Mouse (Mus musculus) left cerebral cortex, adult 18-20 months (tissue): Measurements from ENCODE around the gene Gpr84. TPM values are rescaled to one million over a fixed set of nuclear protein-coding genes. Genes with fewer than 3 reads are reported as not detected.

ENCODE experiments used
- DNase-seq, 2 experiments: peaks; one replicate each; pipeline ENCODE4 v3.0.0; 2021 to 2022; ENCODE audit warnings: low spot score in 2 of 2, mixed read lengths in 1 of 2
- long read RNA-seq, 2 experiments: library from polyadenylated mRNA; stranded (forward); transcript quantifications; one replicate each; pipeline ENCODE4 v2.0.0; 2021
- total RNA-seq, 2 experiments: library from RNA; stranded (reverse); gene quantifications; 2 replicates each; pipeline ENCODE4 v1.2.3; 2021

Gene Gpr84
- 1 to 10 TPM in 1 of 2 experiments, under 1 TPM in 1; 0.42 to 1.0 TPM for total RNA-seq
- long read RNA-seq, experiment 1, partial matches to known transcripts = 0 of 1 reads
- long read RNA-seq, experiment 1, other reads (novel, unspliced or antisense) = 0 of 1 reads
- long read RNA-seq, experiment 2 = 0 reads

- no peak for DNase-seq
Measured at GRCm38 (mm10) chr15:103310365-103310910, at the start of gene Gpr84. Gpr84 (minus strand) TSS chr15:103310612.

DNA sequence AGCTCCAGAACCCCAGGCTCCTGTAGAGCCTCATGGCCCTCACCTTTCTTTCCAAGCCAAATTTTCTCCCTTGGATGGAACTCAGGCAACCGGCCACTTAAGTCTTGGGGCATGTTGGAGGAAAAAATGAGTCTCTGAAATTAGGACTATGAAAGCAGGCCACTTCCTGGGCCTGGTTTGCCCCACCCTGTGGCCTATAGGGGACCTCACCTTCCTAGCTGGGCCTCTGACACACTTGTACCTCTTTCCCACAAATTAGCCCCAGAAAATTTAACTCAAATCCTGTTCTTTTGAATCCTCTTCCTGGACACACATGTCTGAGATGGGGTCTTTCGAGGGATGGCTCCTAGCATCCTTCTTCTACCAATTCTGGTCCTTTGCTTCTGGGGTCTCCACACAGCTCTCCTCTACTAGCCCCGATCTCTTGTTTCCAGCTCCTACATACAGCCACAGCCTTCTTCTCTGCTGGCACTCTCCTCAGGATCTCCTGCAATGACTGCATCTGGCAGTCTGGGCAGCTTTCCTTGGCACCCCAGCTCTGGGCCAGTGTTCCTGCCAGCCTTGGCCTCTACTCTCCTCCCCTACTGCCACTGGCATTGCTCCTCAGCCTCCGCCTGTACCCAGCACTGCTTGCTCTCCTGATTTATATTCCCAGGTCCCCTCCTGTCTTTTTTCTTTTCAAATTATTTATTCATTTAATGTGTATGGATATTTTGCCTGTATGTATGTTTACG is 49.6 kb upstream of the Gpr84 start:
- DNase-seq = no peak

DNA sequence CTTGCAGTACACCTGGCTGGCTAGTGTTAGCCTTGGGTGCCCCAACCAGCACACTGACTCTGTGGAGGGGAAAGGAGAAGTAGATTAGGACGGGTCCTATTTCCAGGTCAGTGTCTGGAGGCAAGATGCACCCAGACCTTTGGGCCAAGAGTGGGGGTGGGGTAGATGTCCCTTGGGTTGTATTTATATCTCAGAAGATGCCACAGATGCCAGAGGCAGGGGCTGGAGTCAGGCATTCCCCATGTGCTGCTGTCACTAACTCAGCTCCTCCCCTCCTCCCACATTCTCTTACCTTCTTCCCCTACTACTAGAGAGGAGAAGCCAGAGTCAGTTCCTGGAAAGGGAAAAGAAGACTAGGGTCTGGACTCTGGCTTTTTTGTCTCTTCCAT is 48.7 kb upstream of the Gpr84 start:
- no peak for DNase-seq

DNA sequence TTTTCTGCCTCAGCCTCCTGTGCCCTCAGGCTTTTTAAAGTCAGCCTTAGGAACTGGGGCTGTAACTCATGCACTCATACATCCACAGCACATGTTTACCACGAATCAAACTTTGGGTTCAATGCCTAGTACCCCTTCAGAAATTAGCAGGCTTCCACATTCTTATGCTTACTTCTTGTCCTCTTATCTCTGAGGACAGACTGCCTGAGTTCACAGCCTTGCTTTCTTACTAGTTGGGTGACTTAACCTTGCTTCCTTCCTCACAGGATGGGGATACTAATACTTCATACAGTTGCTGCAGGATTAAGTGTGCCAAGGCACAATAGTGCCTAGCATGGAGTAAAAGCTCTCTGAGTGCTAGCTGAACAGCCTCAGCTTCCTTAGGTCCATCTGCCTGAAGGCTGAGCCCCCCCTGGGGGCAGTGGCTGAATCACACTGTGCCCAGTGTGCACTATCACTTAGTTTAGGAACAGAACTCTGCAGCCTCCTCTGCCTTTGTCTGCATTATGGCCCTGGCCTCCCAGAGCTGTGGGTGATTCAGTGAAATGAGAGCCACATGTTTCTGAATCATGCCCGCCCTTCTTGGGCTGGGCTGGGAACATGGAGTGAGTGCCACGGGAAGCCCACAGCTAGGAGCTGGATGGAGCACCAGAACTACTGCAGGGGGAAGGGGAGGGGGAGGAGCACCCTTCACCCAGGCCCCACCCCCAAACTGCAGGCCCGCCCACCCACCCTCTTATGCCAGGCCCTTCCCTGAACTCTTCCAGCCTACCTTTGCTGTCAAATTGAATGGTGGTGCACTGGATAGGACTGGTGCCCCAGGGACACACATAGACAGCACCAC is 48.1 kb upstream of the Gpr84 start:
- DNase-seq = no peak

GRCm38 (mm10) chr15:103357817-103358216 is 47.4 kb upstream of the Gpr84 start:
- DNase-seq = no peak

GRCm38 (mm10) chr15:103356130-103356529 is 45.7 kb upstream of the Gpr84 start:
- DNase-seq = no peak

DNA sequence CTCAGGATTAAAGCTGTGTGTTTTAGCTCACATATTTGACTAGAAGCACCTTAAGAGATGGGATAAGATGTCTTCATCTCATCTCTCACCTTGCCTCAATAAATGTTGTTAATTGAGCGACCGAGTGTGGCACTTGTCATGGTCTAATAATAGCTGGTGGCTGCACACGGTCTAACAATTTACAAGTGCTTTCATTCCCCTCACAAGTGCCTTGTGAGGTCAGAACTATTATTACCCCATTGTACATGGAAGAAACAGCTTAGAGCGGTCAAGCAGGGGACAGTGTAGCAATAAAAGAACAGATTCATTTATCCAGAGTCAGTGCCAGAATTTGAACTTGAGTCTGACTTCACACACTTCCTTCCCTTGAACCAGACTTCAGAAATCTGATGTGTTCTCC is 45.0 kb upstream of the Gpr84 start:
- no peak for DNase-seq

GRCm38 (mm10) chr15:103354690-103355089 is 44.3 kb upstream of the Gpr84 start:
- no peak for DNase-seq

DNA sequence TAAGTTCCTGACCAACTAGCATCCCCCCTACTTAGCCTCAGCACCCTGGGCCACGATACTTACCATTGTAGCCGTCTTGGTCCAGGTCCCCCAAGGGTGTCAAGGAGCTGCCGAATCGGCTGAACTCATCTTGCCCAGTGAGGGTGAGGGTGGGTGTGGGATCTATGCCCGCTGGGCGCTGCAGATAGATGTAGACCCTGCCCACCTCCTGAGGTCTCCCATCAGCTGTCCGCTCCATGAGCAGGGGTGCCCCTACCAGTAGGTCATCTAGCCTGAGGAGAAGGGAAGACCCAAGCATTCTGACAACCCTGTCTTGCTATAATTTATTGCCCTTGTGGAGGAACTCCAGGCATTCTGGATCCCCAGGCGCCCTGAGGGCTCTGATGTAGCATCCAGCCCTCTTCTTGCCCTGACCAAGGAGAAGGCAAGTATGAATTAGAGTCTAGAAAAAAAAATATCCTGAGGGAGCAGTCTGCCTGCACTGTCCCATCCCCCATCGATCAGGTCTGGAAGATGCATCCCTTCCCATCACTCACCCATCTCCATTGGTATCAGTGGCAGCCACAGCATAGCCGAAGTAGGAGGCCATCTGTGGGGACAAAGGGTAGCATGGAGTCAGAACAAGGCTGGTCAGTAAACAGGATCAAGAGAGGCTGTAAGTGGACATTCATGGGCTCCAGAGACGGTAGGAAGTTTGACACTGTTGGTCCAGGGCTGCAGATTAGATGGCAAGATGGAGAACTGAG is 43.3 kb upstream of the Gpr84 start:
- DNase-seq = no peak

DNA sequence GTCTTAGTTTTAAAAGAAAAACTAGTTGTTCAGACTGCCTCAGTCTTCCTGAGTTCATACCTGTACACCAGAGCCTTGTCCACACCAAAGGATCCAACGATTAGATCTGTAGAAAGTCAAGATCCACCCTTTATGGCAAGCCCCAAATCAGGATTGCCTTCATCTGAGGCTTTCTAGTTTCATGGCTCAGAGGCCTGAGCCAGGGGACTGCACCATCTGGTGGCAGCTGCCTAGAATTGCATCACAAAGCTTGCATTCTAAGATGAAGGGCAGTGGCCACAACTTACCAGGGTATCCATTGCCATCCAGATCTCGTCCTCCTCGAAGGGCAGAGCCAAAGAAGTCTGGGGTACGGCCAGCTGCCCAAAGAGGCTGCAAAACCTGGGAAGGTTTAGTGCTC is 42.4 kb upstream of the Gpr84 start:
- DNase-seq = peak; percentile 58 to 63

DNA sequence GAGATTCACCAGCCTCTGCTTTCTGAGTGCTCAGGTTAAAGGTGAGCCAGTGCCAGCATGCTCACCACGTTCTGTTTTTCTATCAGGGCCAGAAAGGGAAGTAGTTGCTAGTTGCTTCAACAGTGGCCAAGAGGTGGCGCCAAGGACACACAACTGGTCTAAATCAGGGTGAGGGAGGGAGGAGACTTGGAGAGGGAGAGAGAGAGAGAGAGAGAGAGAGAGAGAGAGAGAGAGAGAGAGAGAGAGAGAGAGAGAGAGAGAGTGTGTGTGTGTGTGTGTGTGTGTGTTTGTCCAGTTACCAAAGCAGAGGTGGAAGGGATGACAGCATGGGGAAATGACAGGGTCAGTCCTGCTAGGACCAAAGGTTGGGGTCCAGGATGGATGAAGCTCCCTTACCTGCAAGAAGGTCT is 36.9 kb upstream of the Gpr84 start:
- peak in 1 of 2 experiments; percentile 60 for DNase-seq

GRCm38 (mm10) chr15:103345789-103346188 is 35.4 kb upstream of the Gpr84 start:
- no peak for DNase-seq

DNA sequence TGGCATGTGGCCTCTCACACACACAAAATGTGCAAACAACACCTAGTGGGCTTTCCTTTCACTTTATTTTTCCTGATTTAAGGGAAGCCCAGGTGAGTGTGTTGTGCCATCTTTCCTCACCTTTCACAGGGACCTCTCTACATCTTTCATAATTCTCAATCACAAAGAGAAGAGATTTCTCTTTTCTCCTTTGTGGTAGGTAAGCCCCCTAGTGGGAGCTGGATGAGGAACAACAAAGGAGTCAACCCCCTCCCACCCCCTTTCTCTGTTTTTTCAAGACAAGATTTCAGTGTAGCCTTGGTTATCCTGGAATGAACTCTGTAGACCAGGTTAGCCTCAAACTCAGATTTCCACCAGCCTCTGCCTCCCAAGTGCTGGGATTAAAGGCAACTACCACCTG is 33.1 kb upstream of the Gpr84 start:
- DNase-seq = no peak

GRCm38 (mm10) chr15:103343008-103343407 is 32.6 kb upstream of the Gpr84 start:
- DNase-seq = no peak

- DNase-seq = peak; percentile 75 to 80
Measured at GRCm38 (mm10) chr15:103342415-103342814, 32.0 kb upstream of the Gpr84 start.

GRCm38 (mm10) chr15:103341547-103341946 is 31.1 kb upstream of the Gpr84 start:
- no peak for DNase-seq

DNA sequence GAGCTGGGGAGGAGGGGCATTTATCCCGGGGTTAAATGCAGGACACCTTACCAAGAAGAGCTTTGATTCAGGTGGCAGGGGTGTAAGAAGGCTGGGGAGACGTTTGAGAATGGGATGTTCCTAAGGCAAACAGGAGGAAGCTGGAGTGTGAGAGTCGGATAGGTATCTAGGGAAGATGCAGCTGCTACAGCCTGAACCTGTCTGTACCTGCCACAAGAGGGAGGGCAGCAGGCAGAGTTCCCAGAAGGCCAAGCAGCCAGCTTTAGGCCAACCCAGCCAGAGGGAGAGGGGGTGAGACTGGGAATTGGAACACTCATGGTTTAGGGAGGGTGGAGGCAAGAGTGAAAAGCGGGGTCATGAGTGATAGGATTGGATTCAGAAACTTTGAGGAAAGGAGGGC is 30.4 kb upstream of the Gpr84 start:
- DNase-seq = no peak

GRCm38 (mm10) chr15:103339961-103340337 is 29.5 kb upstream of the Gpr84 start, which contains the start of gene Zfp385a:
Zfp385a (minus strand) TSS chr15:103340093.
- DNase-seq = peak; percentile 80 to 84

GRCm38 (mm10) chr15:103339166-103339960 is 29.0 kb upstream of the Gpr84 start:
- no peak for DNase-seq

- no peak for DNase-seq
Measured at GRCm38 (mm10) chr15:103338829-103339165, 28.4 kb upstream of the Gpr84 start.
